Mouse (Mus musculus) erythroblast, embryonic 14.5 days (primary cell): ENCODE measurements around the gene Trhde. TPM values are rescaled to one million over a fixed set of nuclear protein-coding genes. Genes with fewer than 3 reads are reported as not detected.

Experiments
- H3K27me3 ChIP-seq: 2 replicates; pipeline ENCODE4 v1.6.1; 2012; ENCODE audit warnings: inconsistent platforms; ENCODE audit not compliant: control insufficient read depth
- H3K36me3 ChIP-seq: 2 replicates; pipeline ENCODE4 v1.6.1; 2012; ENCODE audit warnings: mild to moderate bottlenecking, inconsistent platforms; ENCODE audit not compliant: control insufficient read depth
- H3K4me1 ChIP-seq: 2 replicates; pipeline ENCODE4 v1.6.1; 2012; ENCODE audit warnings: inconsistent platforms; ENCODE audit not compliant: control insufficient read depth
- H3K4me3 ChIP-seq: replicated peaks from 2 replicates; pipeline ENCODE3; 2012; ENCODE audit warnings: moderate library complexity, mild to moderate bottlenecking, inconsistent platforms
- H3K9me3 ChIP-seq: 2 replicates; pipeline ENCODE4 v1.6.1; 2012; ENCODE audit warnings: low read length, inconsistent platforms, mixed read lengths; ENCODE audit not compliant: control insufficient read depth
- GATA1 ChIP-seq: IDR thresholded peaks from 2 replicates; pipeline ENCODE4 v1.6.1; 2012; ENCODE audit warnings: low read length, inconsistent platforms, mixed read lengths
- TAL1 ChIP-seq: IDR thresholded peaks from 3 replicates; pipeline ENCODE4 v1.6.1; 2012; ENCODE audit warnings: low read length, inconsistent platforms, mixed read lengths
- polyA plus RNA-seq: library from polyadenylated mRNA; stranded (reverse); fragments of >175 nt; gene quantifications from 2 replicates; pipeline ENCODE4 v1.2.3, GENCODE M21; 2012

The Trhde gene
- polyA plus RNA-seq, 1 experiment, result not detected

DNA sequence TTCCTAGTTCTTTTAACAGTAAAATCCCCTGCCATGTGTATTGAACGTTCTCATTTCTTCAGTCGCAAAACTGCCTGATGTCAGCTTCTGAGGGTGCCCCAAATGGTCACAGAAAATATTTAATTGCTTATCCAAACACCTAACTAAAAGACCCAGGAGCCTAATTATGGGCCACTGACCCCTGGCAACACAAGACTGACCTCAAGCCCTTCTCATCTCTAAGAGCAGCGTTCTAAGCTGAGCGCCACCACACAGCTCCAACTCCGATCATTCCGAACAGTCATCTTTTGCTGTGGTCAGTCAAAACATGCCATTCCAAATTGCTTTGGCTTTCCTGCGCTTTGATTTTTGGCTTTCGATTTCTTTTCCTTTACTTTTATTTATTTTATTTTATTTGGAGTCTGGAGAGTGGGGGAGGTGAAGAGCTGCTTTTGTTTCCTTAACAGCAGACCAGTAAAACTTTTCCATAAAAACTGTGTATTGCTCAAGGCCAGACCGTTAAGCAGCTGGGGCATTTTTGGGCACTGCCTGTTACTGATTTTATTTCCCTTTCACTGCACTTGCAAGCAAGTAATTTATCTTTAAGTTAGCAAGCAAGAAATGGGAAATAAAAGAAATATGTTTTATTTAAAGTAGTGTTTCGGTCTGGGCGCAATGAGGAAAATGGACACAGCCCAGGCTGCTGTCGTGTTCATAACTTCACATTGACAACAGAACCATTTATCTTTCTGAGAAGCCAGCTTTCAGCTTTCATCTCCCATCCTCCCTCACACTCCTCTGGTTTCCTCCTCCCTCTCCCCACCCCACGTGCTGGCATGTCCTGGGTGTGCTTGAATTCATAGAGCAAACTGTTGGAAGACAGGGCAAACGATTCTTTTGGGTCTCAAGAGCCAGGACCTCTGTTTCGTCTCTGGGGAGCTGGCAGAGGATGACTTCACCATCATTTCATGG, 59.1 kb downstream of the Trhde start:
- Histone ChIP-seq H3K4me1 (no peaks in the 10 kb centered on the region), H3K36me3 (no peaks in the 10 kb centered on the region), H3K9me3 (peaks cover 13% of the 10 kb centered on the region), H3K27me3 (no peaks in the 10 kb centered on the region), H3K4me3 (no peak overlapping the region)
- TF ChIP-seq TAL1 (no peak), GATA1 (no peak)

DNA sequence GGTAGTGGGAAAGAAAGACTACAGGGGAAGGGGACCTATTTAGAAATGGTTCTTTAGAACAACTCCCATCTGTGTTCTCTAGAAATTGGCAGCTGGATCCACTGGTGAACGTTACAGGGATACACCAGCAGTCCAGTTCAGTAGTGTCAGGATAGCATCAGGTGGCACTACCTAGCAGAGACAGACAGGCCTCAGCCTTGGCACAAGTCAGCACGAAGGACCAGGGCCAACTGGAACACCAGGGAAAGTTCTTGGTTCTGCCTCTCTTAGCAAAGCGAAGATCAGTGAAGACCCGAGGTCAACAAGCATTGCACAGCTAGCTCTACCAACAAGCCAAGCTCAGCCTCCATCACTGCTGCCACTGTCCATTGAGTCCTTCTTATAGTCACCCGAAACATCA, 62.2 kb downstream of the Trhde start:
- H3K4me1 ChIP-seq, result no peaks in the 10 kb centered on the region
- peaks cover 12% of the 10 kb centered on the region for H3K9me3 ChIP-seq
- TF ChIP-seq TAL1 (no peak), GATA1 (no peak)
- H3K27me3 ChIP-seq, result no peaks in the 10 kb centered on the region
- no peaks in the 10 kb centered on the region for H3K36me3 ChIP-seq
- H3K4me3 ChIP-seq, result no peak overlapping the region

DNA sequence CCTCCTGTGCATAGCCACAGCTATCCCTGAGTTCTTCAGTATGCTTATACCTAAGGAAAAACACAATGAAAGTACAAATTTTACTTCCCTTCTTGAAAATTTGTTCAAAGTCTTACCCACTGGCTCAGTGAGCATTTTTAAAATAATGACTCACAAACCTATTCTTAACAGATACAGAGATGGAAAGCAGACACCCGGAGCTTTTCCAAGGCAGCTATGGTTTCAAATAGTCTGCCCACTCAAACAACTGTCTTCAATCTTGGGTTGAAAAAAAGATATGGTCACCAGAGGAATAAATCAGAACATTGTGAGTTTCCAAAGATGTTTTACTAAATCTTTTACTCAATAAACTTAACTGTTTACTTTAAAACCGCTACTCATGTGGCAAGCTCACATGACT, 64.5 kb downstream of the Trhde start:
- no peaks in the 10 kb centered on the region for H3K36me3 ChIP-seq
- H3K4me1 ChIP-seq, result no peaks in the 10 kb centered on the region
- TF ChIP-seq TAL1 (no peak), GATA1 (no peak)
- no peaks in the 10 kb centered on the region for H3K27me3 ChIP-seq
- H3K4me3 ChIP-seq, result no peak overlapping the region
- peaks cover 14% of the 10 kb centered on the region for H3K9me3 ChIP-seq

DNA sequence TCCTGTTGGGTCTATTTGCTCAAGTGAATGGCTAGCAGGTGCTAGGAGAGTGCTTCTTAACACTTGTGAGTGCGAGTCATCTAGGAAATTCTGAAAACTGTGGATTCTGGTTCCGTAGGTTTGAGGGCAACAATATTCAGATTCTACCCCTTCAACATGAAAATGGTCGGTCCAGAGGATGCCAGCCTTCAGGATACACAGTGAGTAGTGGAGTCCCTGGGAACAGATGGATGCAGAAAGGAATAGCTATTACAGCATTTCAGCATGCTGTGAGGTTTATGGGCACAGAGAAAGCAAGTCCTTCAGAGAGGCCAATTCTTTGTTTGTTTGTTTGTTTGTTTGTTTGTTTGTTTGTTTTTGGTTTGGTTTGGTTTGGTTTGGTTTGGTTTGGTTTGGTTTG, 65.7 kb downstream of the Trhde start:
- TF ChIP-seq GATA1 (no peak), TAL1 (no peak)
- peaks cover 12% of the 10 kb centered on the region for H3K9me3 ChIP-seq
- H3K4me3 ChIP-seq, result no peak overlapping the region
- H3K4me1 ChIP-seq, result no peaks in the 10 kb centered on the region
- H3K36me3 ChIP-seq, result no peaks in the 10 kb centered on the region
- H3K27me3 ChIP-seq, result no peaks in the 10 kb centered on the region

DNA sequence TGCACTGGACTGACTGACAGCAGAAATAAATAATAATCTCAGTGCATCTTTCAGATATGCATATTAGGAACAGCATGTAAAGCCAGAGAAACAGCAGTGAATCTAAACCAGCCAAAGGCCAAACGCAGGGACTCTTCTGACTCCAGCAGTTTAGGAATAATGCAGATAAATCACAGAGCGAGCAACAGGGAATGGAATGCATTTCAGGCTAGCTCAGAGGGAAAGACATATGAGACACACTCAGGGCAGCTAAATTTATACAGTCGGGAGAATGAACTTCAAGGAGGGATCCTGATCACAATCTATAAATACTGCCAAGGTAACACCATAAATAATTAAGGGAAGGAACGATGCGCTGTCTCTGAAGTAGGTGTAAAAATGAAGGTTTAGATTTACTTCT, 66.4 kb downstream of the Trhde start:
- TF ChIP-seq TAL1 (no peak), GATA1 (no peak)
- Histone ChIP-seq H3K4me1 (no peaks in the 10 kb centered on the region), H3K27me3 (no peaks in the 10 kb centered on the region), H3K9me3 (peaks cover 12% of the 10 kb centered on the region), H3K4me3 (no peak overlapping the region), H3K36me3 (no peaks in the 10 kb centered on the region)

DNA sequence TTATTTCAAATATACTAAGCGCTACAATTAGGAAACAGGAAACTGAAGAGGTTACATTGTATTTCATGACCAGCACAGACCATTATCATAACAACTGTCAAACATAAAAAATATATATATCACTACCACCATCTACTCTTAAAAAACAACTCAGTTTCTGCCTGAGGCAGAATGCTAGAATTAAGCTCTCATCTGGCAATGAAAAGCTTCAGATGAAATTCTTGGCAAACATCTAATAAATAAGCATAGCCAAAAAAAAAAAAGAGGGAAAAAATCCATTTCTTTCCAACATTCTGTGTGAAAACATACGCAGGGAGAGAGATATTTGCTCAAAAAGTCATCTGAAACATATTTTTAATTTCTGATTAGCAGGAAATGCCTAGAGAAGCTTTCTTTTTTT, 67.0 kb downstream of the Trhde start:
- H3K4me1 ChIP-seq, result no peaks in the 10 kb centered on the region
- no peak for TF ChIP-seq GATA1
- no peak for TF ChIP-seq TAL1
- H3K4me3 ChIP-seq, result no peak overlapping the region
- no peaks in the 10 kb centered on the region for H3K27me3 ChIP-seq
- no peaks in the 10 kb centered on the region for H3K36me3 ChIP-seq
- peaks cover 11% of the 10 kb centered on the region for H3K9me3 ChIP-seq

DNA sequence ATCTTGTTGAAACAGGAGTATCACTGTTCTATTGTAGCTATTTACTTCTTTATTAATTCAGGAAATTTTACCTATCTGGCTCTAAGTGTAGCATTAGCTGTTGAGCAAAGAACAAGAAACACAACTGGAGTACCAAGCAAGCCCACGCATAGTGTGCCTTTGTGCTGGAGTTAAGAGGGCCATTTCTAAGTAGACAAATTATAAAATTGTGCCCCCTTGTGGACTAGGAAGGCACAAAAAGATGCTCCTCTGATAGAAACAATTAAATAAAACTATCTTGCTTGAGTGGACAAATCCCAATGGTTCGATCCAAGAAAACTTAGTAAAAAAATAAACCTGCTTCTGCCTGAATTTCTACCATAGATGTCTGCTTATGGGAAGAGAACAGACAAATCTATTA, 76.5 kb downstream of the Trhde start:
- Histone ChIP-seq H3K4me3 (no peak overlapping the region), H3K36me3 (no peaks in the 10 kb centered on the region), H3K9me3 (no peaks in the 10 kb centered on the region), H3K4me1 (no peaks in the 10 kb centered on the region), H3K27me3 (no peaks in the 10 kb centered on the region)
- TF ChIP-seq TAL1 (no peak), GATA1 (no peak)

DNA sequence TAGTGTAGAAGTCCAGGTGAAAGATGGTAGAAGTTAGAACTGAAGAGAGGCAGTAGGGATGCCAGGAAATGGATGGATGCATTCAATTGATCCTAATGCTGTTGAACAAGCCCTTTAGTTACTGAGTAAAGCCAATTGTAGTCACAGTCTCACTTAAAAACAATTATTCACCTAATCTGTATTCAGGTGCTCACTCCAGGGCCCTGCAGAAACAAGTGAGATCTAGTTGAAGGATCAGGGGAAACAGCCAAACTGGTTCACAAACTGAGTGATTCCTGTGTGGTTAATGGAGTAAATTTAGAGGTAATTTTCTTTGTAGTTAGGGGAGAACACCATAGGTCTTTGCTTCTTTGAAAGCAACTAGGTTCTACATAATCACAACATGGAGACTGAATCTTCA, 100.3 kb downstream of the Trhde start:
- Histone ChIP-seq H3K9me3 (peaks cover 10% of the 10 kb centered on the region), H3K27me3 (no peaks in the 10 kb centered on the region), H3K36me3 (no peaks in the 10 kb centered on the region), H3K4me3 (no peak overlapping the region), H3K4me1 (no peaks in the 10 kb centered on the region)
- no peak for TF ChIP-seq TAL1

DNA sequence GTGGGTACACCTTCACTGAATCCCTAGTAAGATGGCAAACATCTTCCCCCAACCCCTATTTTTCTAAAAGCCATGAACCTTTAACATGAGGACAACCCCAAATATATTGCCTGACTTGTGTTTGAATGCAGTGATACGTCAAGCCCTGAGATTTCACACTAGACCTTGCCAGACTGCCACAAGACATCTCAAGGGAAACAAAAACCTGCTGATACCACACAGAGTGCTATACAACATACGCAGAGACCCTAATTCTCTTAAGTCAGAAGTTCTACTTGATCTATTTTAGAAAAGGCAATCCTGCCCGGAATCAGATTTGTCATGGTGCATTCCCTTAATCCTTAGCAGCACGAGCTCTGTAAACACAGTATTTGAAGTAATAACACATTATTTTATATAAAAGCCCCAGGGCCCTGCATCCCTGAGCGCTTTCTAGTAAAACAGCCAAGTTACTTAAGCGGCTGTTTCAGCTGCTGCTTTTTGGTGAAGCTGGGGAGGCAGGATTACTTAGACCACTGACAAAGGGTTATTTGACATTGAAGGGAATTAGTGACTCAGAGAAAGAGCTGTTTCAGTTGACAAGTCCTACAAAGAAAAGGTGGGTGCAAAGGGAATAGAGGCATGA, 130.2 kb downstream of the Trhde start:
- Histone ChIP-seq H3K9me3 (peaks cover 6% of the 10 kb centered on the region; the same call in 1 of the 2 replicates), H3K4me3 (no peak overlapping the region), H3K36me3 (no peaks in the 10 kb centered on the region), H3K4me1 (no peaks in the 10 kb centered on the region), H3K27me3 (no peaks in the 10 kb centered on the region)
- TF ChIP-seq GATA1, result no peak
- no peak for TF ChIP-seq TAL1

DNA sequence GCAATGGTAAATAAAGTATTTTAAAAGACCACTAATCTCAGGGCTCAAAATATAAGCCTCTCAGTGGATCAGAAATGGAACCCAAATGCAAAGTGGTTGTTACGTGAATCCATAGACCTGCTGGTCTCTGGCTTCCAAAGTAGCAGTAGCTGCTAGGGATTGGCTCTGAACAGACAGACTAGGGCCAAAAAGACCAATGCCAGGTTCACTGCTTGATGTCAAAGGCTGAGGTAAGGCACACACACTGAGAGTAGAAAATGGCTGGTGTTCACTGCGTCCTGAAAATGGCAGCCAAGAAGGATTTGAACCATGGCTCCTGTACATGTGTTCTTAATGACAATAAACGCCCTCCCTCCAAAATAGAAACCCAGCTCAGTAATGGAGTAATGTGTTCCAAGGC, 209.1 kb downstream of the Trhde start:
- H3K36me3 ChIP-seq, result no peaks in the 10 kb centered on the region
- no peak for TF ChIP-seq TAL1
- no peak for TF ChIP-seq GATA1

More for the DNA sequence above, 209.1 kb downstream of the Trhde start:
- H3K9me3 ChIP-seq, result peaks cover 6% of the 10 kb centered on the region
- no peaks in the 10 kb centered on the region for H3K4me1 ChIP-seq
- no peak overlapping the region for H3K4me3 ChIP-seq
- H3K27me3 ChIP-seq, result no peaks in the 10 kb centered on the region
